Mouse (Mus musculus): ENCODE data around the gene Gm2115.

DNA sequence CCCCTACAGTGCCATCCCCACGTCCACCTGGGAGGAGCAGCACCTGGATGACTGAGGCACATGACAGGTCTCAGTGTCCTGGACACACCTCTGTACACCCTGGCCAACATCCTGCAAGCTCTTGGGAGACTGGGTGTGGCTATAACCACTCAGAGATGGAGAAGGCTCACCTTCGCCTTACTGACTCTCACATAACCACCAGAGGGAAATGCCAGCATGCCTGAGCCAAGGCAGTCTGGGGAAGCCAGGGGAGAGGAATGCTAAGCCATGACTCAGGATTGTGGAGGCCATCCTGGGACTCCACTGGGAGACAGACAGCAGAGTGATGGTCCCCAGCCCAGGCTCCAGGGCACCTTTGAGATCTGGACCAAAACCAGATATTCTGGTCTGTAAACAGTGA, 48.3 kb downstream of the Gm2115 start:
- no peak for TF ChIP-seq ZNF384 (IDR thresholded peaks at IDR 0.05; ENCODE audit: low read depth, low read length)
- no peak for TF ChIP-seq CHD2 (IDR thresholded peaks at IDR 0.05; ENCODE audit: low read depth, low read length)

Measured in ES-E14 (cell line).